Mouse (Mus musculus) G1E (cell line): ENCODE data around the gene Itsn1.

Source experiments
- CTCF ChIP-seq: IDR thresholded peaks from 2 replicates; pipeline ENCODE4 v1.5.1; 2012; ENCODE audit warnings: low read depth, low read length, inconsistent platforms, mixed read lengths
- GATA1 ChIP-seq: IDR thresholded peaks from 2 replicates; pipeline ENCODE4 v1.6.1; 2012; ENCODE audit warnings: borderline replicate concordance, low read length, inconsistent platforms, mixed read lengths
- GATA2 ChIP-seq: IDR thresholded peaks from 2 replicates; pipeline ENCODE4 v1.6.1; 2012; ENCODE audit warnings: low read depth, low read length, inconsistent platforms, borderline replicate concordance
- POLR2AphosphoS5 ChIP-seq: IDR thresholded peaks from 2 replicates; pipeline ENCODE4 v1.6.1; 2012; ENCODE audit warnings: low read depth, low read length, inconsistent platforms; ENCODE audit not compliant: insufficient replicate concordance
- TAL1 ChIP-seq: conservative IDR thresholded peaks from 2 replicates; pipeline ENCODE4 v1.6.1; 2012; ENCODE audit warnings: low read depth, low read length, inconsistent platforms, mixed read lengths

- TF ChIP-seq CTCF = no peak
- TF ChIP-seq GATA1 = no peak
- TF ChIP-seq POLR2AphosphoS5 = no peak
- TF ChIP-seq TAL1 = no peak
- TF ChIP-seq GATA2 = no peak
These were observed 106.7 kb downstream of the Itsn1 start for GRCm38 (mm10) chr16:91835790-91836189.
